Mouse (Mus musculus): Measurements from ENCODE around the gene Zfp683.

DNA sequence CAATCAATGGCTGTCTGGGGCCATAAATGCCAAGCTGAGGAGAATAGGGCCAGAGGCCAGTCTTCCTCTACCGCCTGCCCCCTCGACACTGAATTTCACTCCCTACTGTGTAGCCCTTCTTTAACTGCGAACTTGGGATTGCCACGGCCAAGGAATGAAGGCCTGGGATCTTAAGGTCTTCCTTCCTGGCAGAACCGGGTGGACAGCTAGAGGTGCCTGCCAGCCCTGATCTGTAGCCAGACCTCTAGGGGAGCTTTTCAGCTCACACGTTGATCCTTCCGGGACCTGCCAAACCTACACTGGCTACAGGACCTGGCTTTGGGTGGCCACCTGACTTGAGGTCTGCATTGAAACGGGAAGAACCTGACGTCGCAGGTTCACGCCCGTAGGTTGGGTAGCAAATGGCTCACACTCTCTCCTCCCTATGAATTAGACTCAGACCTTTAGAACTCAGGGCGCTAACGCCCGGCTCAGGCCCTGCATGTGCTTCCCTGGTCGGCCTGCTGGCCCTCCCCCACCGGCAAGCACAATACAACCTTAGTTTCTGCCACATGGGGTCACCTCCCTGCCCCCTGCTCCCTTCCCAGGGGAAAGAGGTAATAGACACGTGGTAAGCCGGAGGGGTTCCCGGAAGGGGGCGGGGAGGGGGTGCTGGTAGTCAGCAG lies 36.3 kb upstream of the Zfp683 start:
- no peak for TF ChIP-seq CTCF (IDR thresholded peaks at IDR 0.05; ENCODE audit: insufficient read depth, low read depth, low read length)
- no peak for TF ChIP-seq POLR2A (IDR thresholded peaks at IDR 0.05; ENCODE audit: insufficient read depth, low read depth, low read length)
